ENCODE assay signal across 24 mouse cellular contexts in the genomic region with DNA sequence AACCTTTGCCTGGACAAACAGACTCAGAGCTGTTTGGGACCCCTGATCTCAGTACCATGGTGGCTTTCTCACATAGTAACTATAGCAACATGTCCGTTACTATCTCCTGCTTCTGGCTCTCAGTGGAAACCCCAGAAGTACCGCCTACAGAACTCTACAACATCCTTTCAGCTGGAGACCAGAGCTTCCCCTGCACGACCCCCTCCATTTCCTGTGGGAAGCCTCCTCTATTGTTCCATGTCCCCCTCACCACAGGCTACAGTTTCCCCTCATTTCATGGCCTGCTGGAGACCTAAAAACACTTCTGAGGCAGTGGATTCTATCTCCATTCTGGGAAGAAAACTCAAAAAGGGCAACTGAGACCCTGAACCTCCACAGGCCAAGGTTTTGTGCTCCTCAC. TPM values are rescaled to one million over a fixed set of nuclear protein-coding genes. Genes with fewer than 3 reads are reported as not detected.
DNase-seq lines count a peak whose midpoint lies in the region; ATAC-seq lines count a peak whose summit lies in the region.
"Had no signal": no experiment of that assay in that cellular context is flagged by ENCODE, and none has a peak within 500 bp of the region (broad histone marks: within the 10 kb centered on the region; RNA-seq: fewer than 3 reads in every experiment).

No protein-coding gene starts in this region.

- peaks cover 25% of the 10 kb centered on the region; the same call in 1 of the 2 replicates for H3K27me3 ChIP-seq in heart, embryonic 10.5 days (ENCODE audit: insufficient read depth, poor library complexity, severe bottlenecking)
- no peaks in the 10 kb centered on the region for H3K27me3 ChIP-seq in hindbrain, embryonic 16.5 days (replicated peaks; ENCODE audit: control insufficient read depth, insufficient read depth, low read length)
- no peaks in the 10 kb centered on the region for H3K27me3 ChIP-seq in hindbrain, embryonic 13.5 days
- no peaks in the 10 kb centered on the region for H3K27me3 ChIP-seq in neural tube, embryonic 13.5 days
- H3K27me3 ChIP-seq in embryonic facial prominence, embryonic 10.5 days (replicated peaks; ENCODE audit: low read depth, poor library complexity, severe bottlenecking), result no peaks in the 10 kb centered on the region
- H3K27me3 ChIP-seq: midbrain, embryonic 15.5 days had no signal

- H3K4me3 ChIP-seq in heart, embryonic 10.5 days, result no peak overlapping the region
- no peak overlapping the region for H3K4me3 ChIP-seq in hindbrain, embryonic 16.5 days (ENCODE audit: low read length)
- no peak overlapping the region for H3K4me3 ChIP-seq in hindbrain, embryonic 13.5 days
- no peak overlapping the region for H3K4me3 ChIP-seq in neural tube, embryonic 13.5 days
- H3K4me3 ChIP-seq in embryonic facial prominence, embryonic 10.5 days, result no peak overlapping the region
- H3K4me3 ChIP-seq: erythroblast, embryonic 14.5 days; midbrain, embryonic 15.5 days had no signal

- H3K4me1 ChIP-seq in heart, embryonic 10.5 days, result peaks cover 14% of the 10 kb centered on the region; the same call in 1 of the 2 replicates
- H3K4me1 ChIP-seq in hindbrain, embryonic 16.5 days (ENCODE audit: control insufficient read depth, insufficient read depth, low read depth, low read length), result peaks cover 2% of the 10 kb centered on the region; the same call in 1 of the 2 replicates
- H3K4me1 ChIP-seq in hindbrain, embryonic 13.5 days (replicated peaks), result no peaks in the 10 kb centered on the region
- no peaks in the 10 kb centered on the region; the same call in 1 of the 2 replicates for H3K4me1 ChIP-seq in neural tube, embryonic 13.5 days (replicated peaks)
- peaks cover 8% of the 10 kb centered on the region; the same call in 1 of the 2 replicates for H3K4me1 ChIP-seq in embryonic facial prominence, embryonic 10.5 days
- H3K4me1 ChIP-seq: midbrain, embryonic 15.5 days had no signal

- peak overlapping the region; percentile 36; the same call in 1 of the 2 replicates for H3K27ac ChIP-seq in heart, embryonic 10.5 days
- no peak overlapping the region for H3K27ac ChIP-seq in hindbrain, embryonic 16.5 days (ENCODE audit: low read depth, low read length)
- H3K27ac ChIP-seq in hindbrain, embryonic 13.5 days, result no peak overlapping the region
- H3K27ac ChIP-seq in neural tube, embryonic 13.5 days (replicated peaks), result peak overlapping the region; percentile 38; the same call in 1 of the 2 replicates
- 0 out of 2 replicates have a peak overlapping the region, but pooled peaks have one; percentile 30 for H3K27ac ChIP-seq in embryonic facial prominence, embryonic 10.5 days (replicated peaks)
- H3K27ac ChIP-seq: midbrain, embryonic 15.5 days had no signal

- 46% methylated on average over 3 of the region's 3 CpGs for WGBS in heart, embryonic 10.5 days
- WGBS in hindbrain, embryonic 16.5 days, result 25% methylated on average over 3 of the region's 3 CpGs
- 38% methylated on average over 3 of the region's 3 CpGs for WGBS in hindbrain, embryonic 13.5 days
- 31% methylated on average over 3 of the region's 3 CpGs for WGBS in neural tube, embryonic 13.5 days
- WGBS in embryonic facial prominence, embryonic 10.5 days, result 45% methylated on average over 3 of the region's 3 CpGs

- intact Hi-C loops in heart, postnatal 10 days (cut with DNase I), result no loop called here

- DNase-seq in heart, embryonic 10.5 days (ENCODE audit: low spot score), result no peak
- DNase-seq in heart, postnatal 10 days, result no peak
- no peak for DNase-seq in neural tube, embryonic 10.5 days (ENCODE audit: extremely low spot score, low spot score)
- DNase-seq in embryonic facial prominence, embryonic 10.5 days (ENCODE audit: low spot score), result no peak
- no peak for DNase-seq in layer of hippocampus, adult 9-11 months
- DNase-seq: adrenal gland, adult 8-10 months; cerebellum, adult 11-12 months; cerebellum, postnatal 25 days; kidney, adult 2 months; liver; liver, postnatal 0 days; right cerebral cortex, adult 18-20 months had no signal

- ATAC-seq in hindbrain, embryonic 16.5 days, result peak; percentile 27; the same call in 1 of the 2 replicates
- ATAC-seq in hindbrain, embryonic 13.5 days (ENCODE audit: low FRiP score), result no peak
- no peak for ATAC-seq in neural tube, embryonic 13.5 days (ENCODE audit: low read depth)
- ATAC-seq: forebrain, embryonic 14.5 days; liver, postnatal 0 days; midbrain, embryonic 15.5 days had no signal

- H3K4me2 ChIP-seq in hindbrain, embryonic 16.5 days (ENCODE audit: low read length), result no peak overlapping the region
- no peak overlapping the region for H3K4me2 ChIP-seq in hindbrain, embryonic 13.5 days
- H3K4me2 ChIP-seq in neural tube, embryonic 13.5 days, result no peak overlapping the region
- H3K4me2 ChIP-seq: midbrain, embryonic 15.5 days had no signal

- no peak overlapping the region for H3K9ac ChIP-seq in hindbrain, embryonic 16.5 days (ENCODE audit: low read depth, low read length)
- no peak overlapping the region for H3K9ac ChIP-seq in hindbrain, embryonic 13.5 days
- no peak overlapping the region for H3K9ac ChIP-seq in neural tube, embryonic 13.5 days
- H3K9ac ChIP-seq: liver, postnatal 0 days; midbrain, embryonic 15.5 days had no signal

- no peaks in the 10 kb centered on the region for H3K36me3 ChIP-seq in heart, embryonic 10.5 days
- no peaks in the 10 kb centered on the region for H3K36me3 ChIP-seq in hindbrain, embryonic 16.5 days (ENCODE audit: control insufficient read depth, insufficient read depth, low read length)
- H3K36me3 ChIP-seq in hindbrain, embryonic 13.5 days, result no peaks in the 10 kb centered on the region
- H3K36me3 ChIP-seq in neural tube, embryonic 13.5 days, result no peaks in the 10 kb centered on the region
- H3K36me3 ChIP-seq in embryonic facial prominence, embryonic 10.5 days (replicated peaks), result no peaks in the 10 kb centered on the region
- H3K36me3 ChIP-seq: midbrain, embryonic 15.5 days had no signal

- H3K9me3 ChIP-seq in heart, embryonic 10.5 days, result no peaks in the 10 kb centered on the region
- H3K9me3 ChIP-seq in hindbrain, embryonic 16.5 days (ENCODE audit: control insufficient read depth, low read length), result no peaks in the 10 kb centered on the region
- no peaks in the 10 kb centered on the region for H3K9me3 ChIP-seq in hindbrain, embryonic 13.5 days
- no peaks in the 10 kb centered on the region for H3K9me3 ChIP-seq in neural tube, embryonic 13.5 days
- H3K9me3 ChIP-seq in embryonic facial prominence, embryonic 10.5 days, result no peaks in the 10 kb centered on the region
- H3K9me3 ChIP-seq: midbrain, embryonic 15.5 days had no signal

RNA-seq across cellular contexts. Expression of a gene that starts 18.7 kb away (rescaled TPM):
- 0.39 and 0.44 TPM in 2 replicates for polyA plus RNA-seq in heart, embryonic 10.5 days (2016; fragmentation: Nextera tagmentation; extraction: Ambion mirVana)
- 1 to 10 TPM; 8.0 to 8.7 TPM for total RNA-seq in heart, postnatal 10 days (2021)
- polyA plus RNA-seq in hindbrain, embryonic 16.5 days (2015; fragmentation: Nextera tagmentation; extraction: Ambion mirVana), result 6.7 and 7.5 TPM in 2 replicates
- polyA plus RNA-seq in hindbrain, embryonic 13.5 days (2015; fragmentation: Nextera tagmentation; extraction: Ambion mirVana), result 5.8 TPM in 2 replicates
- polyA plus RNA-seq in neural tube, embryonic 13.5 days (2015; fragmentation: Nextera tagmentation; extraction: Ambion mirVana), result 5.0 and 5.2 TPM in 2 replicates
- 1.2 and 1.7 TPM in 2 replicates for polyA plus RNA-seq in embryonic facial prominence, embryonic 10.5 days (2016; fragmentation: Nextera tagmentation; extraction: Ambion mirVana)
- total RNA-seq: granulocyte monocyte progenitor cell, adult 5-6 weeks had no signal
- polyA plus RNA-seq: erythroblast, embryonic 14.5 days had no signal

RNA-seq across cellular contexts. Expression of a gene that starts 37.7 kb away (rescaled TPM):
- 0.16 TPM in 1 of 2 replicates, not detected in the other for polyA plus RNA-seq in heart, embryonic 10.5 days (2016; fragmentation: Nextera tagmentation; extraction: Ambion mirVana)
- total RNA-seq in heart, postnatal 10 days (2021), result under 1 TPM in 1 of 2 experiments, not detected in 1; 0.31 TPM
- not detected in 2 replicates for polyA plus RNA-seq in hindbrain, embryonic 16.5 days (2015; fragmentation: Nextera tagmentation; extraction: Ambion mirVana)
- not detected in 2 replicates for polyA plus RNA-seq in hindbrain, embryonic 13.5 days (2015; fragmentation: Nextera tagmentation; extraction: Ambion mirVana)
- not detected in 2 replicates for polyA plus RNA-seq in neural tube, embryonic 13.5 days (2015; fragmentation: Nextera tagmentation; extraction: Ambion mirVana)
- polyA plus RNA-seq in embryonic facial prominence, embryonic 10.5 days (2016; fragmentation: Nextera tagmentation; extraction: Ambion mirVana), result not detected in 2 replicates
- total RNA-seq: adrenal gland, adult 8-10 months; granulocyte monocyte progenitor cell, adult 5-6 weeks; left cerebral cortex, postnatal 36 days; megakaryocyte progenitor cell, adult 5-6 weeks had no signal
- polyA plus RNA-seq: erythroblast, embryonic 14.5 days; forebrain, embryonic 14.5 days; kidney, adult 2 months; large intestine, adult 2 months; liver, postnatal 0 days; midbrain, embryonic 15.5 days; small intestine, adult 2 months; stomach, embryonic 14.5 days had no signal

Comparison
In these comparisons a context has a peak if more than half of its experiments do, and no peak if none do; other contexts are left out.
1. H3K27ac ChIP-seq: peak in heart, embryonic 10.5 days (single experiment), neural tube, embryonic 13.5 days (single experiment) and embryonic facial prominence, embryonic 10.5 days (single experiment); none in hindbrain, embryonic 16.5 days (single experiment) and hindbrain, embryonic 13.5 days (single experiment).